Mouse (Mus musculus) heart, postnatal 0 days (tissue): ENCODE data around the gene Ivns1abp. TPM values are rescaled to one million over a fixed set of nuclear protein-coding genes. Genes with fewer than 3 reads are reported as not detected.

Source experiments
- ATAC-seq: fragments of 200-750 bp; cut with Nextera tagmentation; 2 replicates; pipeline ENCODE4 v1.8.0; 2017; ENCODE audit warnings: low read depth, moderate number of reproducible peaks, moderate library complexity; ENCODE audit not compliant: insufficient read depth
- DNase-seq: peaks from one replicate; pipeline ENCODE4 v3.0.0-alpha.2; 2016; ENCODE audit warnings: low spot score
- H3K27ac ChIP-seq: fragments of 300-500 bp; sonication (generic); 2 replicates; pipeline ENCODE4 v1.5.1; 2014; ENCODE audit warnings: low read depth, mild to moderate bottlenecking
- H3K27me3 ChIP-seq: fragments of 300-500 bp; sonication (generic); 2 replicates; pipeline ENCODE4 v1.6.1; 2014; ENCODE audit warnings: low read length, mixed read lengths; ENCODE audit not compliant: control insufficient read depth, insufficient read depth
- H3K36me3 ChIP-seq: fragments of 300-500 bp; sonication (generic); replicated peaks from 2 replicates; pipeline ENCODE4 v1.6.1; 2014; ENCODE audit warnings: low read length, mixed read lengths; ENCODE audit not compliant: control insufficient read depth, insufficient read depth
- H3K4me1 ChIP-seq: fragments of 300-500 bp; sonication (generic); 2 replicates; pipeline ENCODE4 v1.6.1; 2014; ENCODE audit warnings: antibody characterized with exemption; ENCODE audit not compliant: control insufficient read depth, insufficient read depth
- H3K4me2 ChIP-seq: fragments of 300-500 bp; sonication (generic); 2 replicates; pipeline ENCODE4 v1.6.1; 2014; ENCODE audit warnings: low read depth, mild to moderate bottlenecking, low read length, moderate library complexity
- H3K4me3 ChIP-seq: fragments of 300-500 bp; sonication (generic); 2 replicates; pipeline ENCODE4 v1.5.1; 2014; ENCODE audit warnings: low read depth, low read length
- H3K9ac ChIP-seq: fragments of 300-500 bp; sonication (generic); replicated peaks from 2 replicates; pipeline ENCODE4 v1.6.1; 2014; ENCODE audit warnings: low read depth, low read length, mixed read lengths
- H3K9me3 ChIP-seq: fragments of 300-500 bp; sonication (generic); replicated peaks from 2 replicates; pipeline ENCODE4 v1.6.1; 2016; ENCODE audit warnings: low read length; ENCODE audit not compliant: control insufficient read depth
- CTCF ChIP-seq: IDR thresholded peaks from 2 replicates; pipeline ENCODE4 v1.5.1; 2016; ENCODE audit warnings: antibody characterized with exemption, control low read depth, low read depth
- EP300 ChIP-seq: IDR thresholded peaks from 2 replicates; pipeline ENCODE4 v1.6.1; 2016; ENCODE audit warnings: antibody characterized with exemption, low read depth
- WGBS: fragments of 180-500 bp; shearing (Covaris S2); extraction: QIAGEN DNeasy Blood & Tissue Kit; methylation state at CpG from one replicate; pipeline ENCODE4 v1.1.7; 2014; 5-methylcytosine and 5-hydroxymethylcytosine counted together
- polyA plus RNA-seq: library from polyadenylated mRNA; unstranded; fragments of >200 nt; fragmentation: Nextera tagmentation; extraction: Ambion mirVana; gene quantifications from 2 replicates; pipeline ENCODE4 v1.2.1, GENCODE M21; 2015
- total RNA-seq: library from RNA; depleted of rRNA; stranded (reverse); fragments of >200 nt; gene quantifications from 2 replicates; pipeline ENCODE4 v1.2.3, GENCODE M21; 2014; ENCODE audit warnings: low replicate concordance; rRNA removed

Ivns1abp gene
- total and polyA plus RNA-seq, 2 experiments from 2014 or later: 272 to 413 TPM

- Histone ChIP-seq H3K9me3 (no peaks in the 10 kb centered on the region), H3K27me3 (no peaks in the 10 kb centered on the region), H3K4me2 (no peak overlapping the region), H3K9ac (no peak overlapping the region), H3K4me1 (0 out of 2 replicates have a peak, but pooled peaks cover 3% of the 10 kb centered on the region), H3K4me3 (no peak overlapping the region), H3K36me3 (peaks cover 19% of the 10 kb centered on the region), H3K27ac (no peak overlapping the region)
- no peak for ATAC-seq
- 100% methylated on average over 1 of the region's 1 CpGs for WGBS
- TF ChIP-seq EP300 (no peak), CTCF (no peak)
- DNase-seq: no peak
Measured at GRCm38 (mm10) chr1:151372823-151373222, 28.5 kb downstream of the Ivns1abp start.

GRCm38 (mm10) chr1:151377353-151377752 lies 33.1 kb downstream of the Ivns1abp start:
- 85% methylated on average over 3 of the region's 3 CpGs for WGBS
- Histone ChIP-seq H3K36me3 (peaks cover 25% of the 10 kb centered on the region), H3K4me1 (no peaks in the 10 kb centered on the region), H3K27ac (no peak overlapping the region), H3K27me3 (no peaks in the 10 kb centered on the region), H3K4me2 (no peak overlapping the region), H3K4me3 (no peak overlapping the region), H3K9ac (no peak overlapping the region), H3K9me3 (no peaks in the 10 kb centered on the region)
- ATAC-seq: no peak
- DNase-seq: no peak
- TF ChIP-seq CTCF: no peak
- TF ChIP-seq EP300: no peak

GRCm38 (mm10) chr1:151390029-151390428 lies 45.8 kb downstream of the Ivns1abp start:
- WGBS: 98% methylated on average over 1 of the region's 1 CpGs
- no peaks in the 10 kb centered on the region for H3K27me3 ChIP-seq
- no peak for ATAC-seq

DNA sequence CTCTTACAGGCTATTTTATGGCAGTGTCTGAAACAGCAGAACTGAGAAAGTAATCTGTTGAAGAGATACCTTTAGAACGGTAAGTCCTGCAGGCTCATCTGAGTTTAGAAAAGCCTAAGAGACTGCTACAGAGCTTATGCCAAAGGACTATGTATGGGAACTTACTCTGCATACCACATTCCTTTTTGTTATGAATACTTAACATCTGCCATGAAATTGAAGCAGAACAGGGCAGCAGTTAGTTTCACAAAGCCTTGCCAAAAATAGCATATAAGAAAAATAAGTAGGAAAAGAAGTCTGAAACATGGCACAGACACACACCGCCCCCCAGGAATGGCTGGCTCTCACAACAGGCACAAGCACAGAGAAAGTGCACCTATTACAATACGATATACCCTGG lies 65.5 kb downstream of the Ivns1abp start:
- H3K4me2 ChIP-seq: no peak overlapping the region
- DNase-seq (no peak), ATAC-seq (no peak)
- no peak overlapping the region for H3K4me3 ChIP-seq
- H3K4me1 ChIP-seq: no peaks in the 10 kb centered on the region
- 84% methylated on average over 3 of the region's 3 CpGs for WGBS
- TF ChIP-seq CTCF: no peak
- TF ChIP-seq EP300: no peak
- H3K27ac ChIP-seq: no peak overlapping the region
- no peaks in the 10 kb centered on the region for H3K9me3 ChIP-seq
- H3K27me3 ChIP-seq: no peaks in the 10 kb centered on the region
- no peak overlapping the region for H3K9ac ChIP-seq
- peaks cover 27% of the 10 kb centered on the region for H3K36me3 ChIP-seq

More at GRCm38 (mm10) chr1:151390029-151390428, 45.8 kb downstream of the Ivns1abp start:
- TF ChIP-seq CTCF (peak; percentile 59), EP300 (no peak)
- H3K9me3 ChIP-seq: no peaks in the 10 kb centered on the region
- H3K4me3 ChIP-seq: no peak overlapping the region
- no peak for DNase-seq
- no peak overlapping the region for H3K27ac ChIP-seq
- H3K4me2 ChIP-seq: no peak overlapping the region
- H3K36me3 ChIP-seq: peaks cover 12% of the 10 kb centered on the region; the same call in 1 of the 2 replicates
- no peak overlapping the region for H3K9ac ChIP-seq
- no peaks in the 10 kb centered on the region for H3K4me1 ChIP-seq

Other genes starting within 250 kb of the Ivns1abp start
- gene Gm47985, start 161.9 kb upstream of the Ivns1abp start, total RNA-seq: 0.08 and 0.23 TPM in 2 replicates
- 0.25 and 0.42 TPM in 2 replicates for gene Gm47985, start 161.9 kb upstream of the Ivns1abp start, polyA plus RNA-seq
- not detected in 2 replicates for gene Gm8947, start 152.1 kb upstream of the Ivns1abp start, total RNA-seq
- 0.10 TPM in 1 of 2 replicates, not detected in the other for gene Gm8947, start 152.1 kb upstream of the Ivns1abp start, polyA plus RNA-seq
- gene Gm47995, start 146.0 kb upstream of the Ivns1abp start, total RNA-seq: 1.4 TPM in 1 of 2 replicates, not detected in the other
- not detected in 2 replicates for gene Gm47995, start 146.0 kb upstream of the Ivns1abp start, polyA plus RNA-seq
- not detected in 2 replicates for gene 3110040M04Rik, start 140.4 kb upstream of the Ivns1abp start, total RNA-seq
- gene 3110040M04Rik, start 140.4 kb upstream of the Ivns1abp start, polyA plus RNA-seq: not detected in 2 replicates
- gene Gm47996, start 134.3 kb upstream of the Ivns1abp start, total RNA-seq: not detected in 2 replicates
- not detected in 2 replicates for gene Gm47996, start 134.3 kb upstream of the Ivns1abp start, polyA plus RNA-seq
- 2.9 and 18.1 TPM in 2 replicates for gene Swt1, start 84.0 kb downstream of the Ivns1abp start, total RNA-seq
- gene Swt1, start 84.0 kb downstream of the Ivns1abp start, polyA plus RNA-seq: 15.9 TPM in 2 replicates
- gene Trmt1l, start 84.1 kb downstream of the Ivns1abp start, total RNA-seq: 10.7 and 12.7 TPM in 2 replicates
- gene Trmt1l, start 84.1 kb downstream of the Ivns1abp start, polyA plus RNA-seq: 24.2 and 26.8 TPM in 2 replicates
- 50.6 and 127 TPM in 2 replicates for gene Rnf2, start 156.5 kb downstream of the Ivns1abp start, total RNA-seq
- gene Rnf2, start 156.5 kb downstream of the Ivns1abp start, polyA plus RNA-seq: 35.9 and 36.4 TPM in 2 replicates
- gene Fam129a, start 226.7 kb downstream of the Ivns1abp start, total RNA-seq: 18.8 and 64.3 TPM in 2 replicates
- gene Fam129a, start 226.7 kb downstream of the Ivns1abp start, polyA plus RNA-seq: 13.9 and 14.1 TPM in 2 replicates